Mouse (Mus musculus): ENCODE measurements around the gene Gys2. TPM values are rescaled to one million over a fixed set of nuclear protein-coding genes. Genes with fewer than 3 reads are reported as not detected.
A peak's percentile ranks its signal among the peaks of the same experiment; 100 is the strongest.

Gene Gys2
- polyA plus RNA-seq, 1 experiment from 2014 or later: not detected

DNA sequence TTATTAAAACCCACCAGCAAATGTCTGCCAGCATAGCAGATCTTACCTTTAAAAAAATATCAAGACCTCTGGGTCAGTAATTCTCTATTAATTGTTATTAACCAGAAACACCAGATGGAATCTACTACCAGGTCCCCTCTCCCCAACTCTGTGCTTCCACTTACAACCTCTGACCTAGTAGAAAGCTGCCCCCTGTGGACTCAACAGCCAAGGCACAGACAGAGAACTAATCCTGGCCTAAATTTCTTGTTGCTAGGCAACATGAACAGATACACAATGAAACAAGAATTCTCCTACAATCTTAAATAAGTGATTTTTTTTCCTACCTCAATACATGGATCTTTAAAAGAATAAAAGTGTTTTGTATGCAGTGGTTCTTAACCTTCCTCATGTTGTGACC is 43.8 kb downstream of the Gys2 start:
- Histone ChIP-seq H3K4me1 (replicated peaks; ENCODE audit: control insufficient read depth, insufficient read depth, low read length) (no peaks in the 10 kb centered on the region; the same call in 1 of the 2 replicates), H3K9ac (ENCODE audit: low read length) (no peak overlapping the region), H3K27me3 (replicated peaks; ENCODE audit: control insufficient read depth, insufficient read depth, low read length) (no peaks in the 10 kb centered on the region), H3K27ac (ENCODE audit: low read depth) (no peak overlapping the region), H3K4me2 (ENCODE audit: low read length) (no peak overlapping the region), H3K9me3 (ENCODE audit: control insufficient read depth, low read length) (no peaks in the 10 kb centered on the region), H3K4me3 (ENCODE audit: low read depth, low read length) (no peak overlapping the region), H3K36me3 (ENCODE audit: control insufficient read depth, insufficient read depth, low read length) (no peaks in the 10 kb centered on the region)
- DNase-seq (ENCODE audit: low spot score): no peak
- no peak for ATAC-seq (replicated peaks; ENCODE audit: low FRiP score, low TSS enrichment, low read depth)

DNA sequence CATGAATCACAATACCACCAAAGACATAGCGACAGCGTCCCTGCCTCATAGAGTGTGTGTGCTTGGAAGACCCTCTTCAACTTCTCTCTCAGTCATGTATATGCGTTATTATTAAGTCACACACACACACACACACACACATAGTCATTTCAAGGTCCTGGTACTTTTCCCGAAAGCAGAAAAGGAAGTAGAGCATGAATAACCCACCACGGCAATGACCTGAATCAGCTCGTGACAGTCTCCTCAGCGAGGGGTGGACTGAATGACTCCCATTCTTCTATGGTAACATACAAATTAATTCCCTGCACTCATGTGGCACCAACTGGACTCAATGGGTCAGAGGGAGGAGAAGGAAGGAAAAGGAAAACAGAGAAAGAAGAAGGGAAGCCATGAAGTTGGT is 47.9 kb downstream of the Gys2 start:
- 80% methylated on average over 7 of the region's 7 CpGs for WGBS

DNA sequence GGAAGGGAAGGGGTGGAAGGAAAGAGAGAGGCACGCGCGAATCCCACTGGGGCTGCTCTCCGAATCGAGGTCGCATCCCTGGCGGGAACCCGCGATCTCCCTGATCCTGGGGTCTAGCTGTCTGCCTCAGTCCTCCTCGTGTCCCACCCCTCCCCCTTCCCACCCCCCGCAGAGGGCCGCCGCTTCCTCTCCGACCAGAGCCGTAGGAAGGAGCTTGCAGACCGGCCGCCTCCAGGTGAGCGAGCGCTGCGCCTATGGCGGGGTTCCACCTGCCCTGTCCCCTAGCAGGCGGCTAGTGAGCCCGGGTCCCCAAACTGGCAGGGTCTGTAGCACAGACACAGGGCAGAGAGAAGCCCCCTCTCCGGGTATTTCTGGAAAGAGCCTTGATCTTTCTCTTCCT is 58.3 kb downstream of the Gys2 start:
- Histone ChIP-seq H3K4me2 (ENCODE audit: low read length) (peak overlapping the region; percentile 54), H3K27me3 (replicated peaks; ENCODE audit: control insufficient read depth, insufficient read depth, low read length) (peaks cover 31% of the 10 kb centered on the region), H3K9ac (ENCODE audit: low read length) (no peak overlapping the region), H3K4me1 (replicated peaks; ENCODE audit: control insufficient read depth, insufficient read depth, low read length) (peaks cover 4% of the 10 kb centered on the region; the same call in 1 of the 2 replicates), H3K4me3 (ENCODE audit: low read depth, low read length) (peak overlapping the region; percentile 28), H3K9me3 (ENCODE audit: control insufficient read depth, low read length) (no peaks in the 10 kb centered on the region), H3K27ac (ENCODE audit: low read depth) (no peak overlapping the region), H3K36me3 (ENCODE audit: control insufficient read depth, insufficient read depth, low read length) (no peaks in the 10 kb centered on the region)
- 1% methylated on average over 20 of the region's 24 CpGs for WGBS
- ATAC-seq (replicated peaks; ENCODE audit: low FRiP score, low TSS enrichment, low read depth) (0 out of 2 replicates have a peak, but pooled peaks have one; percentile 36), DNase-seq (ENCODE audit: low spot score) (peak; percentile 60)

More for the DNA sequence above, 47.9 kb downstream of the Gys2 start:
- no peak overlapping the region for H3K4me3 ChIP-seq (ENCODE audit: low read depth, low read length)
- no peak overlapping the region for H3K9ac ChIP-seq (ENCODE audit: low read length)
- DNase-seq (ENCODE audit: low spot score) (no peak), ATAC-seq (replicated peaks; ENCODE audit: low FRiP score, low TSS enrichment, low read depth) (no peak)
- H3K9me3 ChIP-seq (ENCODE audit: control insufficient read depth, low read length): no peaks in the 10 kb centered on the region
- no peaks in the 10 kb centered on the region for H3K27me3 ChIP-seq (replicated peaks; ENCODE audit: control insufficient read depth, insufficient read depth, low read length)
- no peak overlapping the region for H3K27ac ChIP-seq (ENCODE audit: low read depth)
- no peaks in the 10 kb centered on the region; the same call in 1 of the 2 replicates for H3K4me1 ChIP-seq (replicated peaks; ENCODE audit: control insufficient read depth, insufficient read depth, low read length)
- H3K36me3 ChIP-seq (ENCODE audit: control insufficient read depth, insufficient read depth, low read length): no peaks in the 10 kb centered on the region
- H3K4me2 ChIP-seq (ENCODE audit: low read length): no peak overlapping the region

DNA sequence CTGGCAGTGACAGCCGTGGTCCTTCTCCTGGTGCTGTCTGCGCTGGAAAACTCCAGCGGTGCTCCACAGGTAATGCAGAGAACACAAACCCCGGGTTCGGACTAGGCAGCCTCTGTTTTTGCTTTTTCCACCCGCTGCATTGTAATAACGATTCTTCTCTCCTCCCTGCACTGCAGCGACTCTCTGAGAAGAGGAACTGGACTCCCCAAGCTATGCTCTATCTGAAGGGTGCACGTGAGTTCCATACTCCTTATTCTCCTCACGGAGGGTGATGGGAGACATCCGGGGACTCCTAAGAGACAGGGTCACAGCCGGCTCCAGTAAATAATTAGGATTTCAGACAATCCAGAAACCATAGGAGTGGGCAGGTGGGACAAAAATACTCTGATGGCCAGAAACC is 59.1 kb downstream of the Gys2 start:
- Histone ChIP-seq H3K36me3 (ENCODE audit: control insufficient read depth, insufficient read depth, low read length) (no peaks in the 10 kb centered on the region), H3K4me3 (ENCODE audit: low read depth, low read length) (no peak overlapping the region), H3K4me1 (replicated peaks; ENCODE audit: control insufficient read depth, insufficient read depth, low read length) (peaks cover 4% of the 10 kb centered on the region; the same call in 1 of the 2 replicates), H3K4me2 (ENCODE audit: low read length) (no peak overlapping the region), H3K27ac (ENCODE audit: low read depth) (no peak overlapping the region), H3K9ac (ENCODE audit: low read length) (no peak overlapping the region), H3K9me3 (ENCODE audit: control insufficient read depth, low read length) (no peaks in the 10 kb centered on the region), H3K27me3 (replicated peaks; ENCODE audit: control insufficient read depth, insufficient read depth, low read length) (peaks cover 31% of the 10 kb centered on the region)
- WGBS: 7% methylated on average over 12 of the region's 12 CpGs
- ATAC-seq (replicated peaks; ENCODE audit: low FRiP score, low TSS enrichment, low read depth): no peak
- DNase-seq (ENCODE audit: low spot score): no peak

DNA sequence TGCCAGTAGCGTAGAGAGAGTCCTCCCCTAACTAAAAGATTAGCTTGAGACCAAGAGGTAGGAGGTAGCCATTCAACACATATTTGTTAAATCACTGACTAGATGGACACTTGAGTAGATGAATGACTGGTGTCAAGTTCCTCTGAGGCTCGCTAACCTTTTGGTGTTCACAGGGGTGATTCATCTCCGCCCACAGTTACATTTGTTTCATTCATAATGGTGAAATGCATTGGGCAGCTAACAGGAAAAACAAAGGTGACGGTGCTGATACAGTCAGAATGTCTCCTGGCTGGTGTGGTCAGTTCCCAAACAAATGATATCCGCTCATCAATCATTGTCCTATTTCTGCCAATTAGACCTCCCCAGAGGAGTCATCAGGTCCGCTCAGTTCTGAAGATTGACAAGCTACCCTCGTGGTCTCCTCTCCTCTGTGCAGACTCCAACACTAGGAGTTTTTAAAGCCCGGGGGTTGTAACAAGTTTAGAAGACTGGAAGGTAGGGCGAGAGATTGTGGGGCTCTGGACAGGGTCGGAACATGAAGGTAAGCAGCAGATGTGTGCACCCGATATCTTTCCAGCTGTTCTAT is 59.9 kb downstream of the Gys2 start, which contains the start of gene Spx:
Gene Spx (plus strand): TSS at position 536 of the 586 bp plus-strand sequence.
- Histone ChIP-seq H3K9ac (ENCODE audit: low read length) (no peak within 1 kb of the TSS), H3K4me2 (ENCODE audit: low read length) (peak within 1 kb of the TSS; percentile 54; the same call in 1 of the 2 replicates), H3K4me1 (replicated peaks; ENCODE audit: control insufficient read depth, insufficient read depth, low read length) (peaks cover 4% of the 10 kb centered on the region; the same call in 1 of the 2 replicates), H3K4me3 (ENCODE audit: low read depth, low read length) (no peak within 1 kb of the TSS), H3K27ac (ENCODE audit: low read depth) (no peak within 1 kb of the TSS), H3K36me3 (ENCODE audit: control insufficient read depth, insufficient read depth, low read length) (no peaks in the 10 kb centered on the region), H3K27me3 (replicated peaks; ENCODE audit: control insufficient read depth, insufficient read depth, low read length) (peaks cover 31% of the 10 kb centered on the region), H3K9me3 (ENCODE audit: control insufficient read depth, low read length) (no peaks in the 10 kb centered on the region)
- ATAC-seq (replicated peaks; ENCODE audit: low FRiP score, low TSS enrichment, low read depth) (no peak), DNase-seq (ENCODE audit: low spot score) (no peak)
- WGBS: 63% methylated on average over 11 of the region's 11 CpGs

DNA sequence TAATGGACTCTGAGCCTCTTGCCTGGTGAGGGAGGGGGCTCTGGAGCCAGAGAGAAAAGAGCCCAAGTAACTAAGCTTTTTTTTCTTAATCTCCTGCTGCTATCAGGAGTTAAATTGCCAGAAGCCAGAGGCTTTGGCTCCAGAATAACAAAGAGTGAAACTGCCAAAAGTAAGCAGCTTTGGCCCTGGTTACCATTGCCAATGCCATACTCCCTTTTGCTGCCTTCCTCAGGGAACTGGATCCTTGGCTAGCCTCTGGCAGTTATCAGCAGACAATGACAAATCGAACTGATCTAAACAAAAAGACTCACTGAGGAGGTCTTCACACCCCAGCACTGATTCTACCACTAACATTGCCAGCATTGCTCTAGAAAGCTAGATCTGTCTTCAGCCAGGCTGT is 61.8 kb downstream of the Gys2 start:
- no peak overlapping the region for H3K27ac ChIP-seq (ENCODE audit: low read depth)
- H3K4me2 ChIP-seq (ENCODE audit: low read length): no peak overlapping the region
- ATAC-seq (replicated peaks; ENCODE audit: low FRiP score, low TSS enrichment, low read depth) (no peak), DNase-seq (ENCODE audit: low spot score) (no peak)
- no peak overlapping the region for H3K9ac ChIP-seq (ENCODE audit: low read length)
- 33% methylated on average over 1 of the region's 1 CpGs for WGBS
- H3K4me1 ChIP-seq (replicated peaks; ENCODE audit: control insufficient read depth, insufficient read depth, low read length): peaks cover 4% of the 10 kb centered on the region; the same call in 1 of the 2 replicates
- no peak overlapping the region for H3K4me3 ChIP-seq (ENCODE audit: low read depth, low read length)
- H3K36me3 ChIP-seq (ENCODE audit: control insufficient read depth, insufficient read depth, low read length): no peaks in the 10 kb centered on the region
- H3K27me3 ChIP-seq (replicated peaks; ENCODE audit: control insufficient read depth, insufficient read depth, low read length): peaks cover 31% of the 10 kb centered on the region
- no peaks in the 10 kb centered on the region for H3K9me3 ChIP-seq (ENCODE audit: control insufficient read depth, low read length)

GRCm38 (mm10) chr6:142395756-142396155 is 77.2 kb downstream of the Gys2 start:
- H3K9me3 ChIP-seq (ENCODE audit: control insufficient read depth, low read length): no peaks in the 10 kb centered on the region
- no peak overlapping the region for H3K4me2 ChIP-seq (ENCODE audit: low read length)
- H3K9ac ChIP-seq (ENCODE audit: low read length): no peak overlapping the region
- ATAC-seq (replicated peaks; ENCODE audit: low FRiP score, low TSS enrichment, low read depth) (no peak), DNase-seq (ENCODE audit: low spot score) (no peak)
- 92% methylated on average over 6 of the region's 6 CpGs for WGBS
- no peak overlapping the region for H3K4me3 ChIP-seq (ENCODE audit: low read depth, low read length)
- H3K27me3 ChIP-seq (replicated peaks; ENCODE audit: control insufficient read depth, insufficient read depth, low read length): no peaks in the 10 kb centered on the region
- H3K27ac ChIP-seq (ENCODE audit: low read depth): no peak overlapping the region
- H3K4me1 ChIP-seq (replicated peaks; ENCODE audit: control insufficient read depth, insufficient read depth, low read length): no peaks in the 10 kb centered on the region
- H3K36me3 ChIP-seq (ENCODE audit: control insufficient read depth, insufficient read depth, low read length): peaks cover 45% of the 10 kb centered on the region

DNA sequence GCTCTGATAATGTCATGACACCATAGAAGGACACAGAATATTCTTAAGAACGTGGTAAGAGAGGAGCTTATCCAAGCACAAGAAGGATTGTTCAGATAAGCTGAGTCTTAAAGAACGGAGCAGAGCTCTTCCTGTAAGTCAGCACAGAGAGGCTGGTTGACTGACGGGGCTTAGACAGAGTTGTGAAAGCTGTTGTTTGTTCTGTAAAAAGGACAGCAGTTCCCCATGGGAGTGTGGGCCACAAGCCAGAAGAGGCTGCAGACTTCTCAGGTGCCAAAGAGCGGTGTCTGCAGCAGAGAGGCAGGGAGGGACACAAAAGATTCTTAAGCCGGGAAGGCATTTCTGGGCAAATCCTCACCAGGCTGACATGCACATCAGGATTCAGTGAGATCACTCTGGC is 78.2 kb downstream of the Gys2 start:
- DNase-seq (ENCODE audit: low spot score) (no peak), ATAC-seq (replicated peaks; ENCODE audit: low FRiP score, low TSS enrichment, low read depth) (no peak)
- WGBS: 91% methylated on average over 5 of the region's 5 CpGs
- H3K4me1 ChIP-seq (replicated peaks; ENCODE audit: control insufficient read depth, insufficient read depth, low read length): no peaks in the 10 kb centered on the region
- no peak overlapping the region for H3K4me2 ChIP-seq (ENCODE audit: low read length)
- no peaks in the 10 kb centered on the region for H3K27me3 ChIP-seq (replicated peaks; ENCODE audit: control insufficient read depth, insufficient read depth, low read length)
- H3K4me3 ChIP-seq (ENCODE audit: low read depth, low read length): no peak overlapping the region
- H3K36me3 ChIP-seq (ENCODE audit: control insufficient read depth, insufficient read depth, low read length): peaks cover 37% of the 10 kb centered on the region
- no peaks in the 10 kb centered on the region for H3K9me3 ChIP-seq (ENCODE audit: control insufficient read depth, low read length)
- no peak overlapping the region for H3K9ac ChIP-seq (ENCODE audit: low read length)
- no peak overlapping the region for H3K27ac ChIP-seq (ENCODE audit: low read depth)

- no peak overlapping the region for H3K27ac ChIP-seq (ENCODE audit: low read depth)
- 80% methylated on average over 5 of the region's 5 CpGs for WGBS
- no peaks in the 10 kb centered on the region for H3K9me3 ChIP-seq (ENCODE audit: control insufficient read depth, low read length)
- H3K4me3 ChIP-seq (ENCODE audit: low read depth, low read length): no peak overlapping the region
- peaks cover 8% of the 10 kb centered on the region for H3K4me1 ChIP-seq (replicated peaks; ENCODE audit: control insufficient read depth, insufficient read depth, low read length)
- H3K4me2 ChIP-seq (ENCODE audit: low read length): no peak overlapping the region
- DNase-seq (ENCODE audit: low spot score): no peak
- peaks cover 37% of the 10 kb centered on the region for H3K36me3 ChIP-seq (ENCODE audit: control insufficient read depth, insufficient read depth, low read length)
- H3K9ac ChIP-seq (ENCODE audit: low read length): no peak overlapping the region
- no peak for ATAC-seq (replicated peaks; ENCODE audit: low FRiP score, low TSS enrichment, low read depth)
- H3K27me3 ChIP-seq (replicated peaks; ENCODE audit: control insufficient read depth, insufficient read depth, low read length): no peaks in the 10 kb centered on the region
Measured at GRCm38 (mm10) chr6:142392312-142392711, 80.6 kb downstream of the Gys2 start.

Measured in intestine, embryonic 14.5 days (tissue).